ENCODE assay signal across 16 mouse cellular contexts in genomic region chr15:77824321-77824720, GRCm38 (mm10). TPM values are rescaled to one million over a fixed set of nuclear protein-coding genes. Genes with fewer than 3 reads are reported as not detected.
DNase-seq lines count a peak whose midpoint lies in the region; ATAC-seq and TF ChIP-seq lines count a peak whose summit lies in the region.
"Had no signal": no experiment of that assay in that cellular context is flagged by ENCODE, and none has a peak within 500 bp of the region (broad histone marks: within the 10 kb centered on the region; RNA-seq: fewer than 3 reads in every experiment).

No protein-coding gene starts in this region.

- no peaks in the 10 kb centered on the region for H3K27me3 ChIP-seq in cerebellum, adult 2 months (ENCODE audit: control insufficient read depth, insufficient read depth, low read length)
- no peaks in the 10 kb centered on the region for H3K27me3 ChIP-seq in heart, embryonic 15.5 days
- H3K27me3 ChIP-seq in liver, embryonic 12.5 days (replicated peaks), result no peaks in the 10 kb centered on the region
- no peaks in the 10 kb centered on the region for H3K27me3 ChIP-seq in stomach, embryonic 16.5 days (ENCODE audit: control insufficient read depth, insufficient read depth, low read length)
- H3K27me3 ChIP-seq: embryonic facial prominence, embryonic 13.5 days; forebrain, embryonic 13.5 days; limb, embryonic 12.5 days; neural tube, embryonic 13.5 days had no signal

- no peaks in the 10 kb centered on the region for H3K9me3 ChIP-seq in heart, embryonic 15.5 days (replicated peaks)
- no peaks in the 10 kb centered on the region for H3K9me3 ChIP-seq in liver, embryonic 12.5 days (replicated peaks)
- no peaks in the 10 kb centered on the region for H3K9me3 ChIP-seq in stomach, embryonic 16.5 days (replicated peaks; ENCODE audit: control insufficient read depth, low read length)
- H3K9me3 ChIP-seq: embryonic facial prominence, embryonic 13.5 days; forebrain, embryonic 13.5 days; limb, embryonic 12.5 days; neural tube, embryonic 13.5 days had no signal

- peak overlapping the region; percentile 41; the same call in 1 of the 2 replicates for H3K27ac ChIP-seq in cerebellum, adult 2 months (ENCODE audit: insufficient read depth, low read length)
- H3K27ac ChIP-seq in heart, embryonic 15.5 days, result peak overlapping the region; percentile 83
- H3K27ac ChIP-seq in liver, embryonic 12.5 days, result peak overlapping the region; percentile 30; the same call in 1 of the 2 replicates
- 0 out of 2 replicates have a peak overlapping the region, but pooled peaks have one; percentile 21 for H3K27ac ChIP-seq in stomach, embryonic 16.5 days (ENCODE audit: low read length)
- H3K27ac ChIP-seq: forebrain, embryonic 13.5 days; neural tube, embryonic 13.5 days had no signal

- no peak for TF ChIP-seq POLR2A in cerebellum, adult 2 months (IDR thresholded peaks at IDR 0.05; ENCODE audit: borderline replicate concordance, insufficient read depth, low read length)

- H3K9ac ChIP-seq in heart, embryonic 15.5 days, result no peak overlapping the region
- H3K9ac ChIP-seq in liver, embryonic 12.5 days, result no peak overlapping the region
- H3K9ac ChIP-seq in stomach, embryonic 16.5 days (ENCODE audit: low read length), result 0 out of 2 replicates have a peak overlapping the region, but pooled peaks have one; percentile 34
- H3K9ac ChIP-seq: embryonic facial prominence, embryonic 13.5 days; forebrain, embryonic 13.5 days; limb, embryonic 12.5 days; neural tube, embryonic 13.5 days had no signal

- H3K4me3 ChIP-seq in cerebellum, adult 2 months (replicated peaks; ENCODE audit: insufficient read depth, low read depth, low read length), result no peak overlapping the region
- no peak overlapping the region for H3K4me3 ChIP-seq in heart, embryonic 15.5 days
- no peak overlapping the region for H3K4me3 ChIP-seq in liver, embryonic 12.5 days
- H3K4me3 ChIP-seq in stomach, embryonic 16.5 days (replicated peaks; ENCODE audit: low read length), result no peak overlapping the region
- H3K4me3 ChIP-seq: embryonic facial prominence, embryonic 13.5 days; forebrain, embryonic 13.5 days; limb, embryonic 12.5 days; neural tube, embryonic 13.5 days had no signal

- peaks cover 68% of the 10 kb centered on the region for H3K4me1 ChIP-seq in cerebellum, adult 2 months (ENCODE audit: control insufficient read depth, insufficient read depth, low read length)
- H3K4me1 ChIP-seq in heart, embryonic 15.5 days (replicated peaks), result peaks cover 91% of the 10 kb centered on the region
- H3K4me1 ChIP-seq in liver, embryonic 12.5 days, result peaks cover 93% of the 10 kb centered on the region
- H3K4me1 ChIP-seq in stomach, embryonic 16.5 days (ENCODE audit: control insufficient read depth, insufficient read depth, low read length), result peaks cover 85% of the 10 kb centered on the region

- no peak for ATAC-seq in heart, embryonic 15.5 days (replicated peaks; ENCODE audit: insufficient number of reproducible peaks, insufficient read depth, low FRiP score, low read depth)
- ATAC-seq in liver, embryonic 12.5 days, result no peak
- no peak for ATAC-seq in stomach, embryonic 16.5 days (ENCODE audit: insufficient read depth, low FRiP score)
- ATAC-seq: forebrain, embryonic 13.5 days; midbrain, embryonic 16.5 days had no signal

- TF ChIP-seq CTCF in cerebellum, adult 2 months (IDR thresholded peaks at IDR 0.05; ENCODE audit: borderline replicate concordance, insufficient read depth, low read depth, low read length), result no peak

- peak; percentile 66 to 80 for DNase-seq in cerebellum, adult 2 months
- DNase-seq in cerebellum, adult 11 months, result no peak
- DNase-seq in heart, postnatal 4 days, result no peak
- DNase-seq in liver, result no peak
- DNase-seq in thymus, postnatal 10 days (ENCODE audit: low spot score in 2 of 2), result no peak
- DNase-seq: adrenal gland, adult 8-10 months; retina, postnatal 1 day; thymus, adult 18-20 months had no signal

- no peaks in the 10 kb centered on the region; the same call in 1 of the 2 replicates for H3K36me3 ChIP-seq in heart, embryonic 15.5 days
- peaks cover 38% of the 10 kb centered on the region for H3K36me3 ChIP-seq in liver, embryonic 12.5 days
- H3K36me3 ChIP-seq in stomach, embryonic 16.5 days (ENCODE audit: control insufficient read depth, insufficient read depth, low read length), result no peaks in the 10 kb centered on the region
- H3K36me3 ChIP-seq: embryonic facial prominence, embryonic 13.5 days; limb, embryonic 12.5 days; neural tube, embryonic 13.5 days had no signal

- no peak overlapping the region for H3K4me2 ChIP-seq in heart, embryonic 15.5 days
- H3K4me2 ChIP-seq in liver, embryonic 12.5 days, result no peak overlapping the region
- no peak overlapping the region for H3K4me2 ChIP-seq in stomach, embryonic 16.5 days (ENCODE audit: low read depth, low read length)
- H3K4me2 ChIP-seq: embryonic facial prominence, embryonic 13.5 days; forebrain, embryonic 13.5 days; limb, embryonic 12.5 days; neural tube, embryonic 13.5 days had no signal

- 4% methylated on average over 1 of the region's 1 CpGs for WGBS in cerebellum, adult 2 months
- WGBS in heart, embryonic 15.5 days, result 86% methylated on average over 1 of the region's 1 CpGs
- 86% methylated on average over 1 of the region's 1 CpGs for WGBS in liver, embryonic 12.5 days (ENCODE audit: insufficient replicate concordance)
- 89% methylated on average over 1 of the region's 1 CpGs for whole genome bisulfite sequencing in stomach, embryonic 16.5 days

RNA-seq across cellular contexts. Expression of gene Myh9, which starts 17.7 kb away (rescaled TPM):
- polyA plus RNA-seq in cerebellum, adult 2 months (2012; rRNA removed), result 44.2 and 45.2 TPM in 2 replicates
- polyA plus RNA-seq in heart, embryonic 15.5 days (2015; fragmentation: Nextera tagmentation; extraction: Ambion mirVana), result 25.2 and 33.7 TPM in 2 replicates
- total RNA-seq in heart, postnatal 4 days (2021), result 100 to 1,000 TPM; 219 to 228 TPM
- polyA plus RNA-seq in liver, embryonic 12.5 days (2016; fragmentation: Nextera tagmentation; extraction: Ambion mirVana), result 32.5 and 34.2 TPM in 2 replicates
- 54.5 and 63.5 TPM in 2 replicates for polyA plus RNA-seq in stomach, embryonic 16.5 days (2015; fragmentation: Nextera tagmentation; extraction: Ambion mirVana)

Comparison
In these comparisons a context has a peak if more than half of its experiments do, and no peak if none do; other contexts are left out.
1. DNase-seq: peak in cerebellum, adult 2 months (2 of 2); none in cerebellum, adult 11 months (single experiment), heart, postnatal 4 days (single experiment), liver (single experiment) and thymus, postnatal 10 days (0 of 2).
2. H3K27ac ChIP-seq: peak in every context shown above with its lines; median percentile 83 in heart, embryonic 15.5 days; 41 in cerebellum, adult 2 months; 30 in liver, embryonic 12.5 days; 21 in stomach, embryonic 16.5 days.